Mouse (Mus musculus) liver, embryonic 14.5 days (tissue): Measurements from ENCODE around the gene Nr5a1. TPM values are rescaled to one million over a fixed set of nuclear protein-coding genes. Genes with fewer than 3 reads are reported as not detected.

Experiments
- ATAC-seq: fragments of 200-750 bp; cut with Nextera tagmentation; 2 replicates; pipeline ENCODE4 v1.8.0; 2017; ENCODE audit warnings: moderate number of reproducible peaks, mild to moderate bottlenecking, moderate library complexity; ENCODE audit not compliant: insufficient read depth
- DNase-seq, 3 experiments: peaks; one replicate each; pipeline ENCODE4 v3.0.0-alpha.2; 2012 to 2013; ENCODE audit warnings: low read depth in 3 of 3, low spot score in 3 of 3
- H3K27ac ChIP-seq: fragments of 300-500 bp; sonication (generic); 2 replicates; pipeline ENCODE4 v1.5.1; 2014; ENCODE audit warnings: moderate library complexity, mild to moderate bottlenecking, control low read depth, inconsistent platforms
- H3K27me3 ChIP-seq: fragments of 300-500 bp; sonication (generic); 2 replicates; pipeline ENCODE4 v1.6.1; 2014; ENCODE audit warnings: mild to moderate bottlenecking, low read length, moderate library complexity; ENCODE audit not compliant: control insufficient read depth, insufficient read depth
- H3K36me3 ChIP-seq: fragments of 300-500 bp; sonication (generic); replicated peaks from 2 replicates; pipeline ENCODE4 v1.6.1; 2014; ENCODE audit warnings: low read depth; ENCODE audit not compliant: control insufficient read depth, insufficient read depth
- H3K4me1 ChIP-seq, 2 experiments: fragments of 200-500 bp in 1 of 2; fragments of 300-500 bp in 1 of 2; sonication (generic) in 1 of 2; replicated peaks; 2 replicates each; pipeline ENCODE4 v1.6.1; 2012 to 2014; ENCODE audit warnings: antibody characterized with exemption in 1 of 2, inconsistent platforms in 1 of 2, low read length in 1 of 2; ENCODE audit not compliant: control insufficient read depth in 2 of 2, insufficient read depth in 2 of 2
- H3K4me2 ChIP-seq: fragments of 300-500 bp; sonication (generic); 2 replicates; pipeline ENCODE4 v1.6.1; 2014; ENCODE audit warnings: low read depth, mild to moderate bottlenecking, control low read depth, moderate library complexity
- H3K4me3 ChIP-seq, 2 experiments: fragments of 200-500 bp in 1 of 2; fragments of 300-500 bp in 1 of 2; sonication (generic) in 1 of 2; 2 replicates each; pipeline ENCODE4 v1.5.1; 2012 to 2014; ENCODE audit warnings: low read depth in 2 of 2, low read length in 2 of 2, mild to moderate bottlenecking in 2 of 2, control low read depth in 1 of 2, inconsistent platforms in 1 of 2, moderate library complexity in 1 of 2; ENCODE audit not compliant: insufficient read depth in 1 of 2
- H3K9ac ChIP-seq: fragments of 300-500 bp; sonication (generic); replicated peaks from 2 replicates; pipeline ENCODE4 v1.6.1; 2014; ENCODE audit warnings: mild to moderate bottlenecking, control low read depth, moderate library complexity
- H3K9me3 ChIP-seq: fragments of 300-500 bp; sonication (generic); 2 replicates; pipeline ENCODE4 v1.6.1; 2016; ENCODE audit warnings: low read length, mixed read lengths; ENCODE audit not compliant: control insufficient read depth
- CTCF ChIP-seq: IDR thresholded peaks from 2 replicates; pipeline ENCODE4 v1.5.1; 2016; ENCODE audit warnings: antibody characterized with exemption, low read depth, control low read depth
- EP300 ChIP-seq: IDR thresholded peaks from 2 replicates; pipeline ENCODE4 v1.6.1; 2016; ENCODE audit warnings: antibody characterized with exemption, low read depth
- WGBS: fragments of 180-500 bp; shearing (Covaris S2); extraction: QIAGEN DNeasy Blood & Tissue Kit; methylation state at CpG from one replicate; pipeline ENCODE4 v1.1.7; 2014; ENCODE audit not compliant: insufficient replicate concordance; 5-methylcytosine and 5-hydroxymethylcytosine counted together
- polyA plus RNA-seq, 2 experiments: library from polyadenylated mRNA; depleted of rRNA in 1 of 2; stranded (reverse) in 1 of 2; unstranded in 1 of 2; fragments of >200 nt; fragmentation: Nextera tagmentation in 1 of 2; extraction: Ambion mirVana in 1 of 2; gene quantifications; 2 replicates each; pipeline versions ENCODE4 v1.2.1 to v1.2.3; 2012 to 2014

Nr5a1 gene
- polyA plus RNA-seq, 2 experiments = not detected

DNA sequence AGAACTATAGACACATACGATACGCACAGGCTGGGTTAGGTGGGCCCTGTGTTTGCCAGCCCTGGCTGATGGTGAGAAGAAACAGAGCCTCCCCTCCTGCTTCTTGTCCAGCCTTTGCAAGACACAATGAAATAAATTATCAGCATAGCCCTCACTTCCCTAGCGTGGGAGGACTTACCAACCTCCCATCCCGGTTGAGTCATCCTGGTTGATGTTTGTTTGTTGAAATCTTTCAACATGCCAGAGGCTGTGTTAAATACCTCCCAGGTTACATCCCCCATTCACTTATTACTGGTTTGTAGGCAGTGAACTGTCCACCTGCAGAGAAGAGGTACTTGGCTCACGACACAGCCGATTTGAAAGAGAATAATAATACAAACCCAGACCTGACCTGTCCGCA, 66.7 kb downstream of the Nr5a1 start:
- TF ChIP-seq EP300 = no peak
- TF ChIP-seq CTCF = no peak
- Histone ChIP-seq H3K4me1 (peaks cover 5 to 7% of the 10 kb centered on the region in 2 experiments), H3K4me2 (no peak overlapping the region), H3K27me3 (no peaks in the 10 kb centered on the region), H3K4me3 (no peak overlapping the region), H3K9me3 (no peaks in the 10 kb centered on the region), H3K9ac (no peak overlapping the region), H3K36me3 (no peaks in the 10 kb centered on the region), H3K27ac (no peak overlapping the region)
- 67% methylated on average over 7 of the region's 7 CpGs for WGBS
- no peak for ATAC-seq
- no peak for DNase-seq

DNA sequence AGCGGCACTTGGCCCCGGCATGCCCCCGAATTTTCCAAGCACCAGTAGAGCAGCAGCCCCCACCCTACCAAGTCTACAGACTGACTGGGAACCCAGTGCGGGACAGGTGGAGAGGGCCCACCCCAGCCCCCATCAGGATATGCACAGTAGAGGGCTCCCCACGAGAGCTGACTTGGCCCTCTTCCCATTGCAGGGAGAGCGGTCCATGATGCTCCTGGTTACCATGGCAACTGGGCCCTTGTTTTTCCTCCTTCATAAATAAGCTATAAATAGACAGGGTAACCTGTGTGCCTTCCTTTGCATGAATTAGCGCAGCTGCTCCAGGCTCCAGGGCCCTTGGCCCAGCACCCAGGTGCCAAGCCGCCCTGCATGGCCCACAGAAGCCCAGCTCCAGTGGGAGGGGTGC, 67.1 kb downstream of the Nr5a1 start:
- no peak overlapping the region for H3K27ac ChIP-seq
- H3K27me3 ChIP-seq = no peaks in the 10 kb centered on the region
- peaks cover 7 to 11% of the 10 kb centered on the region in 2 experiments for H3K4me1 ChIP-seq
- TF ChIP-seq EP300 (no peak), CTCF (no peak)
- ATAC-seq (no peak), DNase-seq (no peak)
- 0 out of 2 replicates have a peak, but pooled peaks cover 2% of the 10 kb centered on the region for H3K36me3 ChIP-seq
- H3K4me3 ChIP-seq = no peak overlapping the region
- 65% methylated on average over 8 of the region's 8 CpGs for whole genome bisulfite sequencing
- H3K4me2 ChIP-seq = no peak overlapping the region
- no peak overlapping the region for H3K9ac ChIP-seq
- no peaks in the 10 kb centered on the region for H3K9me3 ChIP-seq

DNA sequence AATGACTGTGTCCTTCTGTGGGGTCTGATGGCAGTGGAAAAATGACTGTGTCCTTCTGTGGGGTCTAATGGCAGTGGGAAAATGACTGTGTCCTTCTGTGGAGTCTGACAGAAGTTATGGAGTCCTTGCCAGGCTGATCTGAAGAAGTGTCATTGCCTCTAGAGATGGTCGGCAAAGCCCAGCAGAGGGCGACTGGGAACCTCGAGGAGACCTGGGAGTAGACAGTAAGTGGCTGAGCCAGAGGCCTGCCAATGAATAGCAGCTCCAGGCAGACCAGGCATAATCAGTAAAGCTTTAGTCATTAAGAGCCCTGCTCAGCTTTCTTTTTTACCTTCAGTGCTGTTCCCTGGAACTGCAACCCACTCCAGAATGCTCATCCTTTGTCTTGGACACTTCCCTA, 68.4 kb downstream of the Nr5a1 start:
- WGBS = 0% methylated on average over 3 of the region's 3 CpGs
- Histone ChIP-seq H3K27ac (no peak overlapping the region), H3K4me3 (no peak overlapping the region), H3K36me3 (peaks cover 12% of the 10 kb centered on the region), H3K27me3 (no peaks in the 10 kb centered on the region), H3K9ac (no peak overlapping the region), H3K9me3 (no peaks in the 10 kb centered on the region), H3K4me1 (peaks cover 7 to 11% of the 10 kb centered on the region in 2 experiments), H3K4me2 (no peak overlapping the region)
- DNase-seq (peak; percentile 15 to 44 (median 22)), ATAC-seq (no peak)
- TF ChIP-seq EP300 = no peak
- TF ChIP-seq CTCF = peak; percentile 74

DNA sequence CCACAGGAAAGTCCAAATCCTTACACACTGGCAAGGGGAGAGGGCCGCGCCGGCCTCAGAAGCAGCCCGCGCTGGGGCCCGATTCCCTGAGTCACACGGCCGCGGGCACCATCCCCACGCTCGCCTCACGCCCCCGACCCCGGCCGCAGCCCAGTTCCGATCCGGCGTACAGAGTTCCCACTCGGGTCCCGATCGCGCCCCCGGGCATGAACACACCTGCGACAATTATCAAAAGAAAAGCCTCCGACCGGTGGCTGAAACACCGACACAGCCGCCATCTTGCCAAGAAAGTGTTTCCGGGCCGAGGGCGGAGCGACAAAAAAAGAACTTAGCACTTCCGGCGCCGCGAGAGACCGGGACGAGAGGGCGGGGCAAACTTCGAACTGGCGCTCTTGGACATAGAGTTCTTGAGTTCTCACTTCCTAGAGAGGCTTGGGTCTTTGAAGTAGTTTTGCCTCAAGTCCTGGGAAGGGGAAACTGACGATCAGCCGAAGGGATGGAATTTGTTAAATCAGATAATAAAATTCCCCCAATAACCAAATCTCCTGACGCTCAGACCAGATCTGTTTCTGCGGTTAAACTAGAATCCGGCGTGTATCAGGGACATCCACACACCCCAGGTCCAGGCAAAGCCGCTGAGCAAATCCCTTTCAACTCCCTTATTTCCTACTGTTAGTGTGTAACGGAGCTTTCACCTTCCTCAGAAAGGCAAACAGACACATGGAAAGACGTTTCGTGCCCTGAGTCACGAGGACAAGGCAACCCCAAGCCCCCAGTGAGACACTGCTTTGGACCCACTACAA, 70.5 kb downstream of the Nr5a1 start, which contains the start of gene Psmb7:
Gene Psmb7 (minus strand): TSS at position 463 of the 803 bp plus-strand sequence.
- H3K27me3 ChIP-seq = no peaks in the 10 kb centered on the region
- peak within 1 kb of the TSS; percentile 91 to 99 for H3K4me3 ChIP-seq
- H3K4me1 ChIP-seq = peaks cover 7 to 11% of the 10 kb centered on the region in 2 experiments
- peak within 1 kb of the TSS; percentile 4 for H3K27ac ChIP-seq
- DNase-seq = peak; percentile 88 to 91 (median 90)
- peak; percentile 88 for ATAC-seq
- peak within 1 kb of the TSS; percentile 91 for H3K4me2 ChIP-seq
- peaks cover 32% of the 10 kb centered on the region for H3K36me3 ChIP-seq
- TF ChIP-seq CTCF (no peak), EP300 (no peak)
- H3K9ac ChIP-seq = peak within 1 kb of the TSS; percentile 91
- 3% methylated on average over 52 of the region's 52 CpGs for WGBS
- no peaks in the 10 kb centered on the region for H3K9me3 ChIP-seq

Other genes starting within 250 kb of the Nr5a1 start
- gene Nek6, start 202.9 kb downstream of the Nr5a1 start, polyA plus RNA-seq (2012; rRNA removed) = 8.6 and 9.7 TPM in 2 replicates
- 25.1 and 25.2 TPM in 2 replicates for gene Nek6, start 202.9 kb downstream of the Nr5a1 start, polyA plus RNA-seq (2014; fragmentation: Nextera tagmentation; extraction: Ambion mirVana)
- gene Psmb7, start 70.5 kb downstream of the Nr5a1 start, polyA plus RNA-seq (2012; rRNA removed) = 116 and 152 TPM in 2 replicates
- 179 and 181 TPM in 2 replicates for gene Psmb7, start 70.5 kb downstream of the Nr5a1 start, polyA plus RNA-seq (2014; fragmentation: Nextera tagmentation; extraction: Ambion mirVana)
- 1.2 and 1.3 TPM in 2 replicates for gene Nr6a1, start 213.1 kb upstream of the Nr5a1 start, polyA plus RNA-seq (2012; rRNA removed)
- 0.86 and 0.90 TPM in 2 replicates for gene Nr6a1, start 213.1 kb upstream of the Nr5a1 start, polyA plus RNA-seq (2014; fragmentation: Nextera tagmentation; extraction: Ambion mirVana)
- gene Olfml2a, start 217.4 kb upstream of the Nr5a1 start, polyA plus RNA-seq (2012; rRNA removed) = 0.02 and 0.07 TPM in 2 replicates
- gene Olfml2a, start 217.4 kb upstream of the Nr5a1 start, polyA plus RNA-seq (2014; fragmentation: Nextera tagmentation; extraction: Ambion mirVana) = 0.06 and 0.10 TPM in 2 replicates